Mouse (Mus musculus): ENCODE results near the gene Kcnk6. TPM values are rescaled to one million over a fixed set of nuclear protein-coding genes. Genes with fewer than 3 reads are reported as not detected.
"Not testable (repeated sequence)": the region's sequence is repeated elsewhere in the genome, so short reads cannot be mapped to it uniquely, and the experiment has no call there.

Gene Kcnk6
- polyA plus RNA-seq, 2 experiments from 2014 or later = 1.6 to 1.9 TPM

GRCm38 (mm10) chr7:29202577-29202976 lies 29.7 kb downstream of the Kcnk6 start:
- ATAC-seq = no peak

- ATAC-seq = not testable (repeated sequence)
Observed at GRCm38 (mm10) chr7:29194230-29194629, 38.1 kb downstream of the Kcnk6 start.

DNA sequence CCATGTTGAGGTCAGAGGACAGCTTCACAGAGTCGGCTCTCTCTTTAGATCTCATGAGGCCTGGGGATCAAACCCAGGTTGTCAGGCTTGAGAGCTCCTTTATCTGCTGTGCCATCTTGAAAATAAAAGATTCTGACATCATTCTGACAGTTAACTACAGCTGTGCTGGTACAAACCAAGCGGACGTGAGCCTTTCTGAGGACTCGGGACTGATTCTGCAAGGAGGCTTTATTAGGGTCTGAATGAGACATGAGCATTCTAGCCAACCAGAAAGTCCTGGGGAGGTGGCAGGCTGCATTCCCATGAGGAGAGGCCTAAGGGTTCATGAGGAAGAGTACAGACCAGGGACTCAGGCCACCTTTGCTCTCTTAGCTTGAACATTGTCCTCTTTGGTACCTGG lies 51.0 kb downstream of the Kcnk6 start:
- ATAC-seq = not testable (repeated sequence)

DNA sequence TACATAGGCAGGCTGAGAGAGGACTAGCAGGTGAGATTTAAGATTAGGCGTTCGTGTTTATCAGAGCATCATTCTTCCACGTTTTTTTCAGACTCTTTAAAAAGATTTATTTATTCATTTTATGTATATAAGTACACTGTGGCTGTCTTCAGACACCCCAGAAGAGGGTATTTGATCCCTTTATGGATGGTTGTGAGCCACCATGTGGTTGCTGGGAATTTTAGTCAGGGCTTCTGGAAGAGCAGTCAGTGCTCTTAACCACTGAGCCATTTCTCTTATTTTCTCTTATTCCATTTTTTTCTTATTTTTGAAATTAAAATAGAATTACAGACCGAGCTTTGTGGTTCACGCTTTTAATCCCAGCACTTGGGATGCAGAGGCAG lies 51.5 kb downstream of the Kcnk6 start:
- ATAC-seq = no peak

DNA sequence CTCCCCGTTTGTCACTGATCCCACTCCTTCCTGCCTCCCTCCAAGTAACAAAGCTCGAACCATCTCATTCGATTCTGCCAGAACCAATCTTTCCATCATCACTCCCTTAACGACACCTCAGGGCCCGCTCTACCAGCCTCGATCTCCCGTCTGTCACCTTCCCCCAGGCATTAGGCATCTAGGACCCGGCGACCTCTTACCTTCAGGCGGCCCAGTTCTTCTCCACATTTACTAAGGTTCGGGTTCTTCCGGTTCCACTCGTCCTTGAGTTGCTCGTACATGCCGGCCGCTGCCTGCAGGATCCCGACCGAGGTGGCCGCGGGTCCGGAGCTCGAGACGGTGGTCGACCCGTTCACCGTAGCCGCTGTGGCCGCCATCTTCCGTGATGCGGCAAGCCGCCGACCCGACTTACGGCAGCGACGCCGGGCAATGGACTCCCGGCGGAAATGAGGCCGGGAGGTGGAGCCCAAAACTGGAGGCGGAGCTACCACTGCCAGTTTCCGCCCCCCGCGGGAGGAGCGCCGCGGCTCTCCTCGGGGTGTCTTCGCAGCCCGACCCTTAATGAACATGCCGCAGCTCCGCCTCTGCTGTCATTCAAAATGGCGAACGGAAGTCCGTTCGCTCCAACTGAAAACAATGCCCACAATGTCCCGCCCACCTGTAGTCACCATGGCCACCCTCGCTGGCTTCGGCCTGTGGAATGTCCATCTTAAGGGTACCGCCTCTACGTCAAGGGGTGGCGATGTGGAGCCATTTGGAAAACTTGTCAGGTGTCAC lies 52.0 kb downstream of the Kcnk6 start, which contains the start of gene Psmd8:
Gene Psmd8 (minus strand): TSS at position 625 of the 777 bp plus-strand sequence.
- peak; percentile 92 for ATAC-seq

DNA sequence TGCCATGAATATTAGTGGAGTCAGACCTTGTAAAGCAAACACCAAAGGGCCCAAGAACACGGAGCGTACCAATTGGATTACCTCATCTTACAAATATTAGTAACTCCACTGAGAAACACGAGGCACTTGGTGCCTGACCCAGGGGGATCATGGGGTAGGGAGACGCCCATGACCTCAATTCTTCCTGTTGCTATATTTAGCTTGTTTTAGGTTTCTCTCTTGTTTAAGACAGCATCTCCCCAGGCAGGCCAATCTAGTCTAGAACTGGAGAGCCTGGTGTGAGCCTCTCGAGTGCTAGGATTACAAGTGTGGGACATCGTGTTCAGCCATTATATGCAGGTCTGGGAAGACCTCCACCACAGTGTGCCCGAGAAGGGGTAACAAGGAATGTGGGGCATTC lies 53.0 kb downstream of the Kcnk6 start:
- ATAC-seq = no peak

- no peak for ATAC-seq
Observed at GRCm38 (mm10) chr7:29178106-29178505, 54.2 kb downstream of the Kcnk6 start.

GRCm38 (mm10) chr7:29172390-29173016 lies 59.8 kb downstream of the Kcnk6 start:
- no peak for ATAC-seq

Other genes starting within 250 kb of the Kcnk6 start
- under 1 TPM; 0.03 to 0.05 TPM for gene Ryr1, start 107.3 kb downstream of the Kcnk6 start, polyA plus RNA-seq (2017; shearing (Covaris generic))
- gene Rasgrp4, start 97.7 kb downstream of the Kcnk6 start, polyA plus RNA-seq (2017; shearing (Covaris generic)) = 1 to 10 TPM in 1 of 2 experiments, under 1 TPM in 1; 0.95 to 1.1 TPM
- gene Fam98c, start 76.3 kb downstream of the Kcnk6 start, polyA plus RNA-seq (2017; shearing (Covaris generic)) = 10 to 100 TPM; 11.4 to 16.3 TPM
- not detected for gene Ggn, start 62.3 kb downstream of the Kcnk6 start, polyA plus RNA-seq (2017; shearing (Covaris generic))
- under 1 TPM in 1 of 2 experiments, not detected in 1; 0.78 TPM for gene Spred3, start 62.1 kb downstream of the Kcnk6 start, polyA plus RNA-seq (2017; shearing (Covaris generic))
- 100 to 1,000 TPM; 214 to 229 TPM for gene Psmd8, start 51.8 kb downstream of the Kcnk6 start, polyA plus RNA-seq (2017; shearing (Covaris generic))
- gene Catsperg1, start 18.5 kb downstream of the Kcnk6 start, polyA plus RNA-seq (2017; shearing (Covaris generic)) = under 1 TPM in 1 of 2 experiments, not detected in 1; 0.15 TPM
- 10 to 100 TPM; 57.6 to 73.2 TPM for gene Yif1b, start 5.8 kb upstream of the Kcnk6 start, polyA plus RNA-seq (2017; shearing (Covaris generic))
- gene 2200002D01Rik, start 16.0 kb upstream of the Kcnk6 start, polyA plus RNA-seq (2017; shearing (Covaris generic)) = 1 to 10 TPM; 2.7 to 3.6 TPM
- gene Spint2, start 49.4 kb upstream of the Kcnk6 start, polyA plus RNA-seq (2017; shearing (Covaris generic)) = 10 to 100 TPM; 66.6 to 70.2 TPM
- not detected for gene Ppp1r14a, start 56.8 kb upstream of the Kcnk6 start, polyA plus RNA-seq (2017; shearing (Covaris generic))
- gene Dpf1, start 71.4 kb upstream of the Kcnk6 start, polyA plus RNA-seq (2017; shearing (Covaris generic)) = not detected

Measured in activated CD4-positive, CD25-positive, alpha-beta regulatory T cell, adult 4 months (primary cell).